Mouse (Mus musculus) CH12.LX (cell line): Measurements from ENCODE around the gene Lix1l. TPM values are rescaled to one million over a fixed set of nuclear protein-coding genes. Genes with fewer than 3 reads are reported as not detected.
A peak's percentile ranks its signal among the peaks of the same experiment; 100 is the strongest.

Experiments used
- DNase-seq: peaks from one replicate; pipeline ENCODE4 v3.0.0-alpha.2; 2013; ENCODE audit errors: extremely low read depth
- H3K27ac ChIP-seq: 2 replicates; pipeline ENCODE4 v1.5.1; 2012; ENCODE audit warnings: low read depth, mild to moderate bottlenecking, control low read depth, moderate library complexity; ENCODE audit not compliant: insufficient read depth
- H3K27me3 ChIP-seq: replicated peaks from 2 replicates; pipeline ENCODE3; 2012; ENCODE audit warnings: inconsistent platforms
- H3K36me3 ChIP-seq, 2 experiments: replicated peaks in 1 of 2; 2 replicates each; pipeline versions ENCODE3 to v1.6.1; 2012; ENCODE audit warnings: inconsistent platforms in 1 of 2, low read length in 1 of 2, mild to moderate bottlenecking in 1 of 2, mixed read lengths in 1 of 2, moderate library complexity in 1 of 2; ENCODE audit not compliant: control insufficient read depth in 1 of 2, insufficient read depth in 1 of 2
- H3K4me1 ChIP-seq, 2 experiments: 2 replicates each; pipeline ENCODE4 v1.6.1; 2012; ENCODE audit warnings: inconsistent platforms in 1 of 2, moderate library complexity in 1 of 2; ENCODE audit not compliant: insufficient read depth in 2 of 2, control insufficient read depth in 1 of 2
- H3K4me2 ChIP-seq: 2 replicates; pipeline ENCODE4 v1.6.1; 2012; ENCODE audit warnings: low read depth, mild to moderate bottlenecking, control low read depth; ENCODE audit not compliant: poor library complexity, insufficient read depth, severe bottlenecking
- H3K4me3 ChIP-seq, 3 experiments: fragments of 150-350 bp in 1 of 3; sonication (generic) in 1 of 3; replicated peaks in 1 of 3; 2 replicates each; pipeline versions ENCODE3 to v1.5.1; 2011 to 2012; ENCODE audit warnings: low read depth in 2 of 3, low read length in 2 of 3, mild to moderate bottlenecking in 2 of 3, moderate library complexity in 2 of 3, control low read depth in 1 of 3, improper control_type of control experiment in 1 of 3, inconsistent platforms in 1 of 3, mixed read lengths in 1 of 3; ENCODE audit not compliant: poor library complexity in 1 of 3
- H3K79me2 ChIP-seq: replicated peaks from 2 replicates; pipeline ENCODE4 v1.6.1; 2012; ENCODE audit warnings: mild to moderate bottlenecking, moderate library complexity; ENCODE audit not compliant: control insufficient read depth, poor library complexity, insufficient read depth, severe bottlenecking; ENCODE audit errors: extremely low read depth
- H3K9ac ChIP-seq: 2 replicates; pipeline ENCODE4 v1.6.1; 2012; ENCODE audit warnings: low read depth, mild to moderate bottlenecking, control low read depth, moderate library complexity; ENCODE audit not compliant: insufficient read depth
- H3K9me3 ChIP-seq: replicated peaks from 2 replicates; pipeline ENCODE3; 2012; ENCODE audit warnings: low read length, inconsistent platforms, mixed read lengths
- BHLHE40 ChIP-seq: IDR thresholded peaks from 2 replicates; pipeline ENCODE4 v1.6.1; 2011; ENCODE audit warnings: mild to moderate bottlenecking, low read depth, low read length, improper control_type of control experiment
- E2F4 ChIP-seq: IDR thresholded peaks from 2 replicates; pipeline ENCODE4 v1.6.1; 2011; ENCODE audit warnings: low read depth, low read length, improper control_type of control experiment; ENCODE audit not compliant: insufficient replicate concordance
- EP300 ChIP-seq: IDR thresholded peaks from 2 replicates; pipeline ENCODE4 v1.6.1; 2011; ENCODE audit warnings: low read length, improper control_type of control experiment
- ETS1 ChIP-seq: conservative IDR thresholded peaks from 2 replicates; pipeline ENCODE4 v1.6.1; 2012; ENCODE audit warnings: low read depth, mild to moderate bottlenecking, inconsistent platforms, low read length, improper control_type of control experiment, moderate library complexity
- GABPA ChIP-seq: IDR thresholded peaks from 2 replicates; pipeline ENCODE4 v1.6.1; 2012; ENCODE audit warnings: low read depth, low read length, improper control_type of control experiment, inconsistent platforms; ENCODE audit not compliant: insufficient replicate concordance
- IRF4 ChIP-seq: IDR thresholded peaks from 2 replicates; pipeline ENCODE4 v1.6.1; 2014; ENCODE audit warnings: low read depth, mild to moderate bottlenecking, inconsistent platforms, low read length, improper control_type of control experiment
- JUN ChIP-seq: IDR thresholded peaks from 2 replicates; pipeline ENCODE4 v1.6.1; 2011; ENCODE audit warnings: low read depth, mild to moderate bottlenecking, low read length, improper control_type of control experiment, moderate library complexity; ENCODE audit not compliant: insufficient read depth
- JUND ChIP-seq: conservative IDR thresholded peaks from 2 replicates; pipeline ENCODE4 v1.6.1; 2011; ENCODE audit warnings: low read depth, low read length, improper control_type of control experiment
- MAX ChIP-seq: IDR thresholded peaks from 2 replicates; pipeline ENCODE4 v1.6.1; 2011; ENCODE audit warnings: low read length, improper control_type of control experiment
- MAZ ChIP-seq: IDR thresholded peaks from 2 replicates; pipeline ENCODE4 v1.6.1; 2012; ENCODE audit warnings: low read depth, mild to moderate bottlenecking, inconsistent platforms, low read length, improper control_type of control experiment, moderate library complexity
- MEF2A ChIP-seq: IDR thresholded peaks from 2 replicates; pipeline ENCODE4 v1.6.1; 2014; ENCODE audit warnings: low read depth, mild to moderate bottlenecking, inconsistent platforms, low read length, improper control_type of control experiment, borderline replicate concordance
- NRF1 ChIP-seq: IDR thresholded peaks from 2 replicates; pipeline ENCODE4 v1.6.1; 2014; ENCODE audit warnings: low read depth, mild to moderate bottlenecking, inconsistent platforms, low read length, improper control_type of control experiment, moderate library complexity
- PAX5 ChIP-seq: IDR thresholded peaks from 2 replicates; pipeline ENCODE4 v1.6.1; 2012; ENCODE audit warnings: low read length, inconsistent platforms, mixed read lengths
- POLR2A ChIP-seq: IDR thresholded peaks from 2 replicates; pipeline ENCODE4 v1.6.1; 2011; ENCODE audit warnings: low read depth, mild to moderate bottlenecking, improper control_type of control experiment, low read length
- POLR2AphosphoS2 ChIP-seq: IDR thresholded peaks from 2 replicates; pipeline ENCODE4 v1.6.1; 2011; ENCODE audit warnings: low read depth, low read length, improper control_type of control experiment
- RCOR1 ChIP-seq: conservative IDR thresholded peaks from 2 replicates; pipeline ENCODE4 v1.6.1; 2012; ENCODE audit warnings: low read depth, mild to moderate bottlenecking, inconsistent platforms, low read length, improper control_type of control experiment
- TCF12 ChIP-seq: IDR thresholded peaks from 2 replicates; pipeline ENCODE4 v1.6.1; 2014; ENCODE audit warnings: low read depth, mild to moderate bottlenecking, inconsistent platforms, low read length, improper control_type of control experiment
- UBTF ChIP-seq: IDR thresholded peaks from 2 replicates; pipeline ENCODE4 v1.6.1; 2012; ENCODE audit warnings: low read depth, mild to moderate bottlenecking, inconsistent platforms, low read length, improper control_type of control experiment, moderate library complexity
- USF1 ChIP-seq: IDR thresholded peaks from 2 replicates; pipeline ENCODE4 v1.6.1; 2014; ENCODE audit warnings: low read depth, mild to moderate bottlenecking, inconsistent platforms, low read length, improper control_type of control experiment
- USF2 ChIP-seq: conservative IDR thresholded peaks from 2 replicates; pipeline ENCODE4 v1.6.1; 2011; ENCODE audit warnings: low read depth, low read length, improper control_type of control experiment
- ZC3H11A ChIP-seq: IDR thresholded peaks from 2 replicates; pipeline ENCODE4 v1.6.1; 2012; ENCODE audit warnings: low read depth, mild to moderate bottlenecking, inconsistent platforms, low read length, improper control_type of control experiment
- ZMIZ1 ChIP-seq: IDR thresholded peaks from 2 replicates; pipeline ENCODE4 v1.6.1; 2012; ENCODE audit warnings: low read depth, mild to moderate bottlenecking, inconsistent platforms, low read length, improper control_type of control experiment
- ZNF384 ChIP-seq: IDR thresholded peaks from 2 replicates; pipeline ENCODE4 v1.6.1; 2012; ENCODE audit warnings: low read depth, low read length, improper control_type of control experiment, inconsistent platforms
- dilution Hi-C: fragments of 300-500 bp; cut with MboI; formaldehyde crosslinking; loops from 2 replicates; pipeline ENCODE4 v1.14.3; 2020; ENCODE audit warnings: low sequenced_read_pairs; ENCODE audit not compliant: extremely low pct_unique_long_range_greater_than_20kb, extremely low pct_ligation_motif_present
- in situ Hi-C: fragments of 300-500 bp; cut with MboI; formaldehyde crosslinking; loops from 3 replicates; pipeline ENCODE4 v1.14.3; 2019; ENCODE audit warnings: low sequenced_read_pairs, low pct_ligation_motif_present, low pct_unique_long_range_greater_than_20kb, mixed read lengths
- polyA plus RNA-seq: library from polyadenylated mRNA; unstranded; fragments of >175 nt; gene quantifications from 2 replicates; pipeline ENCODE4 v1.2.1, GENCODE M21; 2012; ENCODE audit warnings: low read depth; ENCODE audit not compliant: insufficient read length
- total RNA-seq, 2 experiments: library from RNA; depleted of rRNA; stranded (reverse); fragments of 300-350 nt in 1 of 2; fragments of >200 nt in 1 of 2; gene quantifications; 2 replicates each; pipeline ENCODE4 v1.2.3; 2012 to 2014

The Lix1l gene
- total and polyA plus RNA-seq, 3 experiments, result 4.0 to 4.6 (median 4.5) TPM

DNA sequence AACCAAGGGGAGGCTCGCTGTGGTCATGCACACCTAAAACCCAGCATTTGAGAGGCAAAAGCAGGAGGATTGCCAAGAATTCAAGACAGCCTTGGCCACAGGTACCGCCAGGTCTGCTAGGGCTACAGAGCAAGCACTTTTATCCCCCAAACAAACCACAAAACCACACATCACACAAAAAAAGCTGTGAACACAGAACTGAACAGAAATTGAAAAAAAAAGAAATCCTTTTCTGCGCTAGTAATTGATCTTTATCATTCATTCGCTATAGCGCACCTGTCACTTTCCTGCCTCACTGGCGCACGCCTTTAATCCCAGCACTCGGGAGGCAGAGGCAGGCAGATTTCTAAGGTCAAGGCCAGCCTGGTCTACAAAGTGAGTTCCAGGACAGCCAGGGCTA, 37.7 kb upstream of the Lix1l start:
- Histone ChIP-seq H3K36me3 (peaks cover 28 to 30% of the 10 kb centered on the region in 2 experiments), H3K4me1 (peaks cover 8 to 55% of the 10 kb centered on the region in 2 experiments), H3K27me3 (no peaks in the 10 kb centered on the region), H3K79me2 (peaks cover 37% of the 10 kb centered on the region), H3K27ac (no peak overlapping the region), H3K4me3 (no peak overlapping the region), H3K9ac (no peak overlapping the region), H3K9me3 (no peaks in the 10 kb centered on the region), H3K4me2 (no peak overlapping the region)
- DNase-seq, result no peak
- dilution Hi-C loops (no loop called here), in situ Hi-C loops (no loop called here)
- TF ChIP-seq USF1 (no peak), POLR2AphosphoS2 (no peak), ZNF384 (0 out of 2 replicates have a peak, but pooled peaks have one; percentile 30), RCOR1 (no peak)

DNA sequence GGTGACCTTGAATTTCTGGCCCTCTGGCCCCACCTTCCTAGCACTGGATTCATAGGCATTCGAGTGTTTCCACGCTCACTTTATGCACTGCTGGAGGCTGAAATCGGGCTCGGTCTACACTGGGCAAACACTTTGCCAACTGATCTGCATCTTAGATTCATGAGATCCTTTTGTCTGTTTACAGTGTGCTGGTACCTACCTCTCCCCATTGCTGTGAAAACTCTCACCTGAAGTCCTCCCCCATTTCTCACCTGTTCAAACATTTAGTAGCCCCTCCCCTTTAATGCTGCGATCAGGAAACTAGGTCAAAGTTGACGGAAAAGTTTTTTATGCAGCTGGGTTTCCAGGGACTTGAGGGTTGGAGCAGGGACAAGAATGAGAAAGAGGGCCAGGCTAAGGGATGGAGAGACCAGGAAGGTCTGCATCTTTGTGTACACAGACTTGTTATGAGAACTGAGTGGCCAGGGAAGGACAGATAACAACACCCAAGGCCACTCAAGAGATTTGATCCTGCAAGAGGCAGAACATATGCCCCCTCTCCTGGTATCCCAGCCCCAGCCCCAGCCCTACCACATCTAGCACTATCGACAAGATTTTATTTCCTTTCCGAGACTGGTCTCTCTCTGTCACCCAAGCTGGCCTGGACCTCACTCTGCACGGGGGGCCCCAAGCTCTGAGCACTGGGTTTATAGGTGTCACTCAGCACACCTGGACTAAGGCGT, 36.9 kb upstream of the Lix1l start:
- no peaks in the 10 kb centered on the region for H3K9me3 ChIP-seq
- H3K27me3 ChIP-seq, result no peaks in the 10 kb centered on the region
- in situ Hi-C loops, result no loop called here
- H3K9ac ChIP-seq, result no peak overlapping the region
- H3K4me2 ChIP-seq, result no peak overlapping the region
- peaks cover 8 to 61% of the 10 kb centered on the region in 2 experiments for H3K4me1 ChIP-seq
- no peak overlapping the region for H3K27ac ChIP-seq
- TF ChIP-seq GABPA (no peak), MEF2A (no peak), USF1 (no peak), ETS1 (no peak), PAX5 (no peak), BHLHE40 (no peak), JUND (no peak), IRF4 (no peak)
- peaks cover 27 to 28% of the 10 kb centered on the region in 2 experiments for H3K36me3 ChIP-seq
- H3K79me2 ChIP-seq, result peaks cover 29% of the 10 kb centered on the region
- dilution Hi-C loops, result no loop called here
- DNase-seq, result no peak
- H3K4me3 ChIP-seq, result no peak overlapping the region

DNA sequence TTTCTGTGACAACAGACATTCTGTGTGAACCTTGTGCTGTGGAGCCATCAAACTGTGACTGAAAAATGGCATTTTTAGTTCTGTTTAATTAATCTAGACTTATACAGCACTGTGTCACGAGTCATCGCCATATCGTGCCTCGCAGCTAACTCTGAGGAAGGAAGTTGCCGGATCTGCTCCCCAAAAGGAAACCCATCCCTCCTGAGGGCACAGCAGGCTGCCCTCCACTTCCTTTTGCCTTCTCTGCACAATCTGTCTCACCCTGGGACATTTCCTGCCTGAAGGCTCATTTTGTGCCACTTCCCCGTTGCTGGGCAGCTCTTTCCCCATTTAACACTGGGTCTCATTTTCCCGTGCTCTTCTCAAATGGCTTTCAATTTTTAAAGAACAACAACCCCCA, 36.3 kb upstream of the Lix1l start:
- dilution Hi-C loops, result no loop called here
- no peaks in the 10 kb centered on the region for H3K27me3 ChIP-seq
- peaks cover 23% of the 10 kb centered on the region for H3K79me2 ChIP-seq
- in situ Hi-C loops, result no loop called here
- no peak overlapping the region for H3K9ac ChIP-seq
- no peak overlapping the region for H3K4me2 ChIP-seq
- H3K4me1 ChIP-seq, result peaks cover 8 to 67% of the 10 kb centered on the region in 2 experiments
- peak; percentile 24; the same call in 1 of the 2 replicates for TF ChIP-seq MAX
- no peak for TF ChIP-seq USF2
- no peak for TF ChIP-seq TCF12
- TF ChIP-seq POLR2A, result no peak
- no peak for TF ChIP-seq MAZ
- no peak for TF ChIP-seq MEF2A
- no peak for TF ChIP-seq NRF1
- TF ChIP-seq EP300, result 0 out of 2 replicates have a peak, but pooled peaks have one; percentile 14
- no peak for TF ChIP-seq ZC3H11A
- TF ChIP-seq E2F4, result no peak
- no peak for TF ChIP-seq ETS1
- TF ChIP-seq JUN, result no peak
- no peak for TF ChIP-seq ZMIZ1
- TF ChIP-seq UBTF, result no peak
- TF ChIP-seq, all 38 proteins: peak for 2
- H3K4me3 ChIP-seq, result no peak overlapping the region
- no peak overlapping the region for H3K27ac ChIP-seq
- H3K36me3 ChIP-seq, result peaks cover 22 to 23% of the 10 kb centered on the region in 2 experiments
- H3K9me3 ChIP-seq, result no peaks in the 10 kb centered on the region
- DNase-seq, result no peak
